8 mouse cellular contexts compared by ENCODE assay signal in the genomic region with DNA sequence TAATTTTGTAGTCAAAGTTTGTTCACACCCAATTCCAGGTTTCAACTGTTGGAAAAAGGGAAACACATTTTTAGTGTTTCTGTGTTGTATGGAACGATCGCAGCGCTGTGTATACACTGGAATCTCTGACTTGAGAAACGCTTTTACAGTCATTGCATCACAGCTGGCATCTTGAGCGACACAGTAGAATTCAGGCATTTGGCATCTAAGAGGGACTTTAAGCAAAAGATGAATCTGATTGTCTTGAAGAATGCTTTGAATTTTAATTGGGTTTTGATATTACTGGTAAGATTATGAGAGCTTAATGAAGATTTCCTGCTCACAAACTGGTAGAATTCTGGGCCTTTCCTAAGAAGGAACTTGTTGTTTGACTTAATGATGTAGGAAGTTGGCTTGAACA. TPM values are rescaled to one million over a fixed set of nuclear protein-coding genes. Genes with fewer than 3 reads are reported as not detected.
A peak's percentile ranks its signal among the peaks of the same experiment; 100 is the strongest.
DNase-seq lines count a peak whose midpoint lies in the region; ATAC-seq and TF ChIP-seq lines count a peak whose summit lies in the region.

No protein-coding gene starts in this region.

- no peak overlapping the region for H3K27ac ChIP-seq in heart, embryonic 10.5 days
- H3K27ac ChIP-seq in hindbrain, postnatal 0 days, result no peak overlapping the region
- H3K27ac ChIP-seq in midbrain, embryonic 12.5 days (replicated peaks), result no peak overlapping the region

- H3K4me2 ChIP-seq in hindbrain, postnatal 0 days (ENCODE audit: low read depth, low read length), result peak overlapping the region; percentile 79
- peak overlapping the region; percentile 61 for H3K4me2 ChIP-seq in midbrain, embryonic 12.5 days (replicated peaks)

- no peaks in the 10 kb centered on the region for H3K36me3 ChIP-seq in heart, embryonic 10.5 days
- H3K36me3 ChIP-seq in hindbrain, postnatal 0 days (ENCODE audit: insufficient read depth, low read length), result no peaks in the 10 kb centered on the region
- H3K36me3 ChIP-seq in midbrain, embryonic 12.5 days, result no peaks in the 10 kb centered on the region

- DNase-seq in heart, embryonic 10.5 days (ENCODE audit: low spot score), result no peak
- no peak for DNase-seq in heart, postnatal 14 days
- peak; percentile 23 for DNase-seq in brain, adult 2 months (ENCODE audit: low read depth, low spot score)
- no peak for DNase-seq in hindbrain, postnatal 0 days (ENCODE audit: low spot score)
- DNase-seq in cerebellum, adult 9-10 months, result no peak
- no peak for DNase-seq in left cerebral cortex, postnatal 4 days
- DNase-seq in frontal cortex, postnatal 10 days (ENCODE audit: low spot score in 2 of 2), result no peak

- intact Hi-C loops in heart, postnatal 14 days (cut with DNase I), result no loop called here
- intact Hi-C loops in left cerebral cortex, postnatal 4 days (cut with DNase I), result no loop called here

- TF ChIP-seq CTCF in hindbrain, postnatal 0 days (IDR thresholded peaks at IDR 0.05; ENCODE audit: low read depth), result no peak

- H3K9ac ChIP-seq in hindbrain, postnatal 0 days (replicated peaks; ENCODE audit: low read length), result peak overlapping the region; percentile 65
- H3K9ac ChIP-seq in midbrain, embryonic 12.5 days (replicated peaks), result peak overlapping the region; percentile 79

- ATAC-seq in hindbrain, postnatal 0 days, result no peak
- no peak for ATAC-seq in midbrain, embryonic 12.5 days (ENCODE audit: low FRiP score, low read depth)

- H3K9me3 ChIP-seq in heart, embryonic 10.5 days, result no peaks in the 10 kb centered on the region
- H3K9me3 ChIP-seq in hindbrain, postnatal 0 days (ENCODE audit: low read length), result no peaks in the 10 kb centered on the region
- no peaks in the 10 kb centered on the region for H3K9me3 ChIP-seq in midbrain, embryonic 12.5 days

- H3K27me3 ChIP-seq in heart, embryonic 10.5 days (ENCODE audit: insufficient read depth, poor library complexity, severe bottlenecking), result no peaks in the 10 kb centered on the region
- no peaks in the 10 kb centered on the region for H3K27me3 ChIP-seq in hindbrain, postnatal 0 days (ENCODE audit: insufficient read depth, low read length)
- no peaks in the 10 kb centered on the region for H3K27me3 ChIP-seq in midbrain, embryonic 12.5 days

- WGBS in heart, embryonic 10.5 days, result 34% methylated on average over 5 of the region's 5 CpGs
- 26% methylated on average over 5 of the region's 5 CpGs for WGBS in hindbrain, postnatal 0 days
- 44% methylated on average over 5 of the region's 5 CpGs for WGBS in midbrain, embryonic 12.5 days

- H3K4me1 ChIP-seq in heart, embryonic 10.5 days, result peaks cover 16% of the 10 kb centered on the region
- H3K4me1 ChIP-seq in hindbrain, postnatal 0 days (ENCODE audit: insufficient read depth, low read length), result peaks cover 16% of the 10 kb centered on the region
- peaks cover 28% of the 10 kb centered on the region for H3K4me1 ChIP-seq in midbrain, embryonic 12.5 days

- H3K4me3 ChIP-seq in heart, embryonic 10.5 days, result peak overlapping the region; percentile 79
- H3K4me3 ChIP-seq in hindbrain, postnatal 0 days (ENCODE audit: low read length), result peak overlapping the region; percentile 65
- H3K4me3 ChIP-seq in midbrain, embryonic 12.5 days, result peak overlapping the region; percentile 82

RNA-seq across cellular contexts. Expression of a gene that starts 1.3 kb away (rescaled TPM):
- polyA plus RNA-seq in heart, embryonic 10.5 days (2016; fragmentation: Nextera tagmentation; extraction: Ambion mirVana), result 24.6 and 38.3 TPM in 2 replicates
- total RNA-seq in heart, postnatal 14 days (2021), result 100 to 1,000 TPM; 123 to 124 TPM
- total RNA-seq in hindbrain, postnatal 0 days (2014; rRNA removed), result 95.2 and 101 TPM in 2 replicates
- polyA plus RNA-seq in hindbrain, postnatal 0 days (2015; fragmentation: Nextera tagmentation; extraction: Ambion mirVana), result 59.1 and 71.0 TPM in 2 replicates
- polyA plus RNA-seq in midbrain, embryonic 12.5 days (2016; fragmentation: Nextera tagmentation; extraction: Ambion mirVana), result 102 and 104 TPM in 2 replicates
- 100 to 1,000 TPM; 152 to 162 TPM for total RNA-seq in left cerebral cortex, postnatal 4 days (2021)
